Mouse (Mus musculus) megakaryocyte, embryonic 14.5 days (primary cell): ENCODE data around the gene Crbn. TPM values are rescaled to one million over a fixed set of nuclear protein-coding genes. Genes with fewer than 3 reads are reported as not detected.

Experiments
- H3K27me3 ChIP-seq: replicated peaks from 2 replicates; pipeline ENCODE3; 2012; ENCODE audit warnings: inconsistent platforms
- H3K36me3 ChIP-seq: replicated peaks from 2 replicates; pipeline ENCODE3; 2012; ENCODE audit warnings: low read length, inconsistent platforms, mixed read lengths
- H3K4me1 ChIP-seq: 2 replicates; pipeline ENCODE4 v1.6.1; 2012; ENCODE audit warnings: inconsistent platforms
- H3K4me3 ChIP-seq: replicated peaks from 2 replicates; pipeline ENCODE3; 2012; ENCODE audit warnings: moderate library complexity, mild to moderate bottlenecking, inconsistent platforms
- H3K9me3 ChIP-seq: 2 replicates; pipeline ENCODE4 v1.6.1; 2012; ENCODE audit warnings: inconsistent platforms
- FLI1 ChIP-seq: IDR thresholded peaks from 2 replicates; pipeline ENCODE4 v1.6.1; 2012; ENCODE audit warnings: low read length, inconsistent platforms, mixed read lengths
- GATA1 ChIP-seq: IDR thresholded peaks from 3 replicates; pipeline ENCODE4 v1.6.1; 2012; ENCODE audit warnings: mixed read lengths, low read length, inconsistent platforms, borderline replicate concordance
- polyA plus RNA-seq: library from polyadenylated mRNA; stranded (reverse); fragments of >175 nt; gene quantifications from 2 replicates; pipeline ENCODE4 v1.2.3, GENCODE M21; 2012; ENCODE audit warnings: low replicate concordance; ENCODE audit not compliant: insufficient read depth

The Crbn gene
- polyA plus RNA-seq, 1 experiment = 0.63 TPM

DNA sequence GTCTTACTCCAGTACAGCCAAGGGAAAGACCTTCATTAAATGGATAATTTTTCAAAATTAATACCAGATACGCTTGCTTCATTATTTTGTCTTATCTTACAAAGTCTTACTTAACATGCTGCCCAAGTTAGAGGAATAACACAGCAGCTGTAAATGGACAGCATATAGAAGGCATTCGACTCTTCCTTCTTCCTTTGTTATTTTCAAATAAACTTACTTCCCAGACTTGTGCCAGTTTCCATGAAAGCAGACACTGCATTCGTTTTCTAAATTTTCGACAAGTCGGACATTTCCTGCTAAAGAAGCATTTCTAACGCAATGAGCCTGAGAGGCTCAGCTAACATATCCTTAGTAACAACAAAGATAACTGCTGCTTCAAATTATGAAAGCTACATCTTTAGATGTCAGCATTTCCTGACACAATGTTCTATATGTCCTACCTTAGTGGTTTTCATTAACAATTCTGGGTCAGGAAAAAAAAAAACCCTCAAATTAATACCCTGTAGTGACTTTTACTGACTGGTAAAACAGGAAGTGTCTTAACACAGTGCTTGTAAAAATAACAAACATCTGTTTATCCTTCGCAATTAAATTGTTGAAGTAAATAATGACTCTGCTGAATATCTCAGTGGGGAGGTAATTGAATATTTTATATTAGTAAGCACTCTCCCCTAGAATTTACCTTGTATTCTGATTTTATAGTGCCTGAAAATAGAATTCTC, 54.0 kb downstream of the Crbn start:
- Histone ChIP-seq H3K36me3 (no peaks in the 10 kb centered on the region), H3K27me3 (no peaks in the 10 kb centered on the region), H3K4me3 (no peak overlapping the region), H3K4me1 (no peaks in the 10 kb centered on the region), H3K9me3 (no peaks in the 10 kb centered on the region)
- TF ChIP-seq GATA1 = no peak
- TF ChIP-seq FLI1 = no peak

DNA sequence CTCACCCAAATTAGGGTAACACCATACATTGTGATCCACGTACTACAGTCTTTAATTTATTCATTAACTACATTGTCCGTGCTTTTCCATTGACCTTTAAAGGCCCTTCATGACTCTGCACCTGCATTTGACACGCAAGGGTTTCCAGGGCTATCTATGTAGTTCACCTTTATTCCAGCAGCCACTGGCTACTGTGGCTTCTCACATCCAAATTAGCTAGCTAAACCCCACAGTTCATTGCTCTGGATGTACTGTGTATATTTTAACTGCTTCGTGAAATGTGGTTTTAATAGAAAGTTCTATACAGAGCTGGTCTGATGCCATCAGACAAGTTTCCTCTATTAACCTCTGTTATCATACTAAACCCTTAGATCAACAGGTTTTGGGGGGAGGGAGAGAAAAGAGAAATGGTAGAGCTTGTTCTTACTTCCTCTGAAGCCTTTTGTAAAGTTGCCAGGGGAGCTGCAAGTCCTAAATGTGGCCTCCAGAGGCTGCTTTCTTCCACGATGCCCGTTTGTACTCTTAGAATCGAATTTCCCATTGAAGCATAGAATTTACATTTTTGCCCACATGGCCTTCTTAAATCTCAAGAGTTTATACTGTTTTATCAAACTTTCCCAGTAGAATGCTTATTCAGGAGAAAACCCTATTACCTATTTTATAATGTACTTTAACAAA, 56.2 kb downstream of the Crbn start:
- no peaks in the 10 kb centered on the region for H3K4me1 ChIP-seq
- no peaks in the 10 kb centered on the region for H3K36me3 ChIP-seq
- no peak for TF ChIP-seq FLI1
- TF ChIP-seq GATA1 = no peak
- H3K9me3 ChIP-seq = no peaks in the 10 kb centered on the region
- H3K4me3 ChIP-seq = no peak overlapping the region
- H3K27me3 ChIP-seq = no peaks in the 10 kb centered on the region

GRCm38 (mm10) chr6:106740244-106740825, 59.5 kb downstream of the Crbn start:
- H3K4me1 ChIP-seq = no peaks in the 10 kb centered on the region
- no peaks in the 10 kb centered on the region for H3K9me3 ChIP-seq
- H3K36me3 ChIP-seq = no peaks in the 10 kb centered on the region
- TF ChIP-seq FLI1 = no peak
- TF ChIP-seq GATA1 = no peak
- no peak overlapping the region for H3K4me3 ChIP-seq
- H3K27me3 ChIP-seq = no peaks in the 10 kb centered on the region

DNA sequence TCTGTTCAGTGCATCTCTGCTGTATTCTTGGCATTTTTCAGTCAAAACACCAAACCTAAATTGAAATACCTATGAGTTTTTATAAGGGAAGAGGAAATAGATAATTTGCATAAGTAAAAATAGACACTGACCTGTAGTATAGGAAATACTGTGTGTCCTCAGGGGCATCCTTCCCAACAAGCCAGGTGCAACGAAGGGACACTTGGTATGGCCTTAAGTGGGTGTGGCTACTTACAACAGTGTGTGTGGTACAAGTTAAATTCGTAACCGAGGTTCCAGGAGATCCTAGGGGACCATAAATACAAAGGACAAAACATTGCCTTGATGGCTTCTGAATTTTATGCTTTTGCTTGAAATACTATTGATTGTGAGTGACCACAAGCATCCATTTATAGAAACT, 61.6 kb downstream of the Crbn start:
- no peak for TF ChIP-seq FLI1
- no peak for TF ChIP-seq GATA1

GRCm38 (mm10) chr6:106732563-106732962, 67.3 kb downstream of the Crbn start:
- Histone ChIP-seq H3K27me3 (no peaks in the 10 kb centered on the region), H3K4me3 (no peak overlapping the region), H3K9me3 (no peaks in the 10 kb centered on the region), H3K36me3 (no peaks in the 10 kb centered on the region), H3K4me1 (no peaks in the 10 kb centered on the region)
- TF ChIP-seq GATA1 (no peak), FLI1 (no peak)

More for the DNA sequence above, 61.6 kb downstream of the Crbn start:
- H3K4me3 ChIP-seq = no peak overlapping the region
- no peaks in the 10 kb centered on the region for H3K9me3 ChIP-seq
- H3K27me3 ChIP-seq = no peaks in the 10 kb centered on the region
- no peaks in the 10 kb centered on the region for H3K4me1 ChIP-seq
- no peaks in the 10 kb centered on the region for H3K36me3 ChIP-seq

Other genes starting within 250 kb of the Crbn start
- gene Il5ra, start 51.0 kb downstream of the Crbn start, polyA plus RNA-seq = 1.0 TPM in 1 of 2 replicates, not detected in the other
- gene Trnt1, start 31.0 kb downstream of the Crbn start, polyA plus RNA-seq = 0.66 TPM in 1 of 2 replicates, not detected in the other